Comparison of ENCODE assay signal across 12 mouse cellular contexts in the genomic region with DNA sequence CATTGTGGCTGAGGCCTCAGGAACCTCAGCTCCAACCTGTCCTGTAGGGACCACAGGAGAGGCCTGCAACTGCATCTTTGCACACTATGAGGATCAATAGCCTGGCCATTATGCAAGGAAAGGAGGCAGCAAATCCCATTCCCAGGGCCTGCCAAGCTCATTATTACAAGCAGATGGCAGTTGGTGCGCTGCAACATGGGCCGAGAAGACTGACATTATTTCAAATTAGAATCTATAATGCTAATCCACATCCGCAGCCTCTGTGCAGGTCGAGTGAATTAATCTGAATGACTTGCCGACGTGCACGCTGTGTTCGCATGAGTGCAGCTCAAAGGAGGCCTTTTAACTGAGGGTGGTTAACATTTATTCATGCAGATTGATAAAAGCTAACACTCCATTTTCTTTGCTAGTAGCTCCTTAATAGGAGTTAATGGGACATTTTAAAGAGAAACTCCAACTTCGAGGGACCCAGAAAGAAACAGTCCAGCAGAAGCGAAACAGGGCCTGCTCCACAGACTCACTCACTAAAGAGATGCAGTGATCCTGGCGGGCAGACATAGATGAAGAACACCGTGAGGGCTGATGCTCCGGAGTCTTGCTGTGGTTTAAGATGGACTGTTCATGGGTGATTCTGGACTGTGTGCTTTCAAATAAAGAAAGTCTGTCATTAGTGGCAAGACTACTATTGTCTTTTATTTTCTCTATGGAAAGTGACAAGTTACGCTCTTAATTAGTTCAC.
A peak's percentile ranks its signal among the peaks of the same experiment; 100 is the strongest.
DNase-seq lines count a peak whose midpoint lies in the region; ATAC-seq and TF ChIP-seq lines count a peak whose summit lies in the region.
"Had no signal": no experiment of that assay in that cellular context is flagged by ENCODE, and none has a peak within 500 bp of the region (broad histone marks: within the 10 kb centered on the region; RNA-seq: fewer than 3 reads in every experiment).

No protein-coding gene starts in this region.

- peaks cover 15% of the 10 kb centered on the region; the same call in 1 of the 2 replicates for H3K27me3 ChIP-seq in forebrain, embryonic 14.5 days (replicated peaks; ENCODE audit: control insufficient read depth, insufficient read depth, low read length)
- H3K27me3 ChIP-seq in hindbrain, postnatal 0 days (ENCODE audit: insufficient read depth, low read length) = no peaks in the 10 kb centered on the region
- H3K27me3 ChIP-seq in neural tube, embryonic 14.5 days (ENCODE audit: control insufficient read depth, insufficient read depth, low read length) = no peaks in the 10 kb centered on the region

- peaks cover 4% of the 10 kb centered on the region for H3K4me1 ChIP-seq in forebrain, embryonic 14.5 days (ENCODE audit: control insufficient read depth, insufficient read depth, low read length)
- no peaks in the 10 kb centered on the region for H3K4me1 ChIP-seq in hindbrain, postnatal 0 days (ENCODE audit: insufficient read depth, low read length)
- H3K4me1 ChIP-seq in neural tube, embryonic 14.5 days (ENCODE audit: control insufficient read depth, insufficient read depth, low read length) = no peaks in the 10 kb centered on the region

- peak; percentile 24 for TF ChIP-seq CTCF in hindbrain, postnatal 0 days (IDR thresholded peaks at IDR 0.05; ENCODE audit: low read depth)

- no peaks in the 10 kb centered on the region for H3K9me3 ChIP-seq in forebrain, embryonic 14.5 days (replicated peaks; ENCODE audit: control insufficient read depth, low read length)
- H3K9me3 ChIP-seq in hindbrain, postnatal 0 days (ENCODE audit: low read length) = no peaks in the 10 kb centered on the region
- H3K9me3 ChIP-seq in neural tube, embryonic 14.5 days (ENCODE audit: control insufficient read depth, low read length) = no peaks in the 10 kb centered on the region
- H3K9me3 ChIP-seq: limb, embryonic 12.5 days had no signal

- no peak overlapping the region for H3K9ac ChIP-seq in forebrain, embryonic 14.5 days (ENCODE audit: low read length)
- H3K9ac ChIP-seq in hindbrain, postnatal 0 days (replicated peaks; ENCODE audit: low read length) = no peak overlapping the region
- H3K9ac ChIP-seq in neural tube, embryonic 14.5 days (replicated peaks; ENCODE audit: low read depth, low read length) = no peak overlapping the region
- H3K9ac ChIP-seq: limb, embryonic 12.5 days; lung, embryonic 14.5 days had no signal

- WGBS in forebrain, embryonic 14.5 days = 6% methylated on average over 14 of the region's 14 CpGs
- 32% methylated on average over 14 of the region's 14 CpGs for WGBS in hindbrain, postnatal 0 days
- WGBS in neural tube, embryonic 14.5 days = 39% methylated on average over 14 of the region's 14 CpGs

- H3K36me3 ChIP-seq in forebrain, embryonic 14.5 days (ENCODE audit: control insufficient read depth, insufficient read depth, low read length) = no peaks in the 10 kb centered on the region
- no peaks in the 10 kb centered on the region for H3K36me3 ChIP-seq in hindbrain, postnatal 0 days (ENCODE audit: insufficient read depth, low read length)
- H3K36me3 ChIP-seq in neural tube, embryonic 14.5 days (ENCODE audit: control insufficient read depth, insufficient read depth, low read length) = no peaks in the 10 kb centered on the region
- H3K36me3 ChIP-seq: limb, embryonic 12.5 days had no signal

- intact Hi-C loops in heart, postnatal 25 days (cut with DNase I) = no loop called here

- ATAC-seq in forebrain, embryonic 14.5 days = peak; percentile 94
- peak; percentile 49; the same call in 1 of the 2 replicates for ATAC-seq in hindbrain, postnatal 0 days
- ATAC-seq in neural tube, embryonic 14.5 days (ENCODE audit: low read depth) = peak; percentile 21; the same call in 1 of the 2 replicates

- DNase-seq in layer of hippocampus, postnatal 10 days (ENCODE audit: low spot score in 2 of 2) = peak; percentile 8 to 14
- DNase-seq in layer of hippocampus, adult 9-11 months = no peak
- peak; percentile 84 for DNase-seq in forebrain, embryonic 14.5 days (ENCODE audit: low spot score)
- peak; percentile 50 for DNase-seq in hindbrain, postnatal 0 days (ENCODE audit: low spot score)
- no peak for DNase-seq in heart, adult 8-10 months (ENCODE audit: low spot score)
- DNase-seq in adrenal gland, adult 8-10 months = no peak
- DNase-seq in heart, postnatal 25 days (ENCODE audit: low spot score) = no peak
- DNase-seq: heart, adult 18-20 months; kidney, postnatal 25 days; lung, embryonic 14.5 days had no signal

- peak overlapping the region; percentile 18; the same call in 1 of the 2 replicates for H3K27ac ChIP-seq in forebrain, embryonic 14.5 days (ENCODE audit: low read depth, low read length)
- no peak overlapping the region for H3K27ac ChIP-seq in hindbrain, postnatal 0 days
- no peak overlapping the region; the same call in 1 of the 2 replicates for H3K27ac ChIP-seq in neural tube, embryonic 14.5 days (ENCODE audit: low read depth, low read length)
- H3K27ac ChIP-seq: limb, embryonic 12.5 days had no signal

- peak overlapping the region; percentile 7; the same call in 1 of the 2 replicates for H3K4me2 ChIP-seq in forebrain, embryonic 14.5 days (ENCODE audit: low read length)
- no peak overlapping the region; the same call in 1 of the 2 replicates for H3K4me2 ChIP-seq in hindbrain, postnatal 0 days (ENCODE audit: low read depth, low read length)
- H3K4me2 ChIP-seq in neural tube, embryonic 14.5 days (ENCODE audit: low read depth, low read length) = no peak overlapping the region
- H3K4me2 ChIP-seq: limb, embryonic 12.5 days; lung, embryonic 14.5 days had no signal

- no peak overlapping the region for H3K4me3 ChIP-seq in forebrain, embryonic 14.5 days (ENCODE audit: low read depth, low read length)
- no peak overlapping the region for H3K4me3 ChIP-seq in hindbrain, postnatal 0 days (ENCODE audit: low read length)
- no peak overlapping the region for H3K4me3 ChIP-seq in neural tube, embryonic 14.5 days (ENCODE audit: low read depth, low read length)
- H3K4me3 ChIP-seq: limb, embryonic 12.5 days had no signal

Comparison
In these comparisons a context has a peak if more than half of its experiments do, and no peak if none do; other contexts are left out.
1. DNase-seq: peak in layer of hippocampus, postnatal 10 days (2 of 2), forebrain, embryonic 14.5 days (single experiment) and hindbrain, postnatal 0 days (single experiment); none in layer of hippocampus, adult 9-11 months (single experiment), heart, adult 8-10 months (single experiment), adrenal gland, adult 8-10 months (single experiment) and heart, postnatal 25 days (single experiment).
2. ATAC-seq: peak in every context shown above with its lines; median percentile 94 in forebrain, embryonic 14.5 days; 49 in hindbrain, postnatal 0 days; 21 in neural tube, embryonic 14.5 days.